Mouse (Mus musculus): Measurements from ENCODE around the gene Zfp30. TPM values are rescaled to one million over a fixed set of nuclear protein-coding genes. Genes with fewer than 3 reads are reported as not detected.

Zfp30 gene
- total and polyA plus RNA-seq, 3 experiments, result 1.4 to 2.7 TPM; not detected in 1

- Histone ChIP-seq H3K79me2 (ENCODE audit: control insufficient read depth, insufficient read depth, low read length, poor library complexity) (0 out of 2 replicates have a peak, but pooled peaks cover 2% of the 10 kb centered on the region), H3K27me3 (ENCODE audit: control insufficient read depth in 1 of 2, insufficient read depth in 2 of 2, low read length in 2 of 2) (no peaks in the 10 kb centered on the region), H3K36me3 (ENCODE audit: control insufficient read depth in 1 of 2, insufficient read depth in 2 of 2, low read length in 2 of 2) (peaks cover 0 to 8% of the 10 kb centered on the region in 2 experiments; a peak in 2 of 4 replicates), H3K27ac (ENCODE audit: control insufficient read depth, low read depth, low read length) (peak overlapping the region; percentile 59), H3K4me1 (ENCODE audit: control insufficient read depth in 1 of 2, insufficient read depth in 2 of 2, low read length in 2 of 2) (peaks cover 6% of the 10 kb centered on the region in 2 experiments), H3K4me3 (ENCODE audit: control insufficient read depth in 1 of 2, insufficient read depth in 1 of 2, low read depth in 2 of 2, low read length in 2 of 2) (peak overlapping the region; percentile 88 to 91), H3K9ac (ENCODE audit: control insufficient read depth, low read depth, low read length, poor library complexity, severe bottlenecking) (peak overlapping the region; percentile 66), H3K9me3 (replicated peaks; ENCODE audit: insufficient read depth, low read length) (no peaks in the 10 kb centered on the region)
- DNase-seq (ENCODE audit: low read depth, low spot score), result peak; percentile 54
- TF ChIP-seq CHD2 (IDR thresholded peaks at IDR 0.05; ENCODE audit: low read length), result no peak
- TF ChIP-seq MAZ (IDR thresholded peaks at IDR 0.05; ENCODE audit: low read depth, low read length), result peak; percentile 45; the same call in 1 of the 2 replicates
- peak; percentile 78 for TF ChIP-seq ZNF384 (IDR thresholded peaks at IDR 0.05; ENCODE audit: low read depth, low read length)
- TF ChIP-seq ZKSCAN1 (IDR thresholded peaks at IDR 0.05; ENCODE audit: low read depth, low read length), result no peak
- 0 out of 2 replicates have a peak, but pooled peaks have one; percentile 29 for TF ChIP-seq GATA1 (IDR thresholded peaks at IDR 0.05; ENCODE audit: low read depth, low read length)
- 0 out of 2 replicates have a peak, but pooled peaks have one; percentile 26 for TF ChIP-seq MAX (IDR thresholded peaks at IDR 0.05; ENCODE audit: low read length)
- TF ChIP-seq UBTF (IDR thresholded peaks at IDR 0.05; ENCODE audit: borderline replicate concordance, insufficient read depth, low read depth, low read length), result no peak
Observed at GRCm38 (mm10) chr7:29815061-29815784, 31.4 kb downstream of the Zfp30 start.

GRCm38 (mm10) chr7:29815910-29816429 is 32.2 kb downstream of the Zfp30 start, which contains the start of gene Zfp790:
Gene Zfp790 (plus strand): TSS chr7:29816114.
- Histone ChIP-seq H3K27me3 (ENCODE audit: control insufficient read depth in 1 of 2, insufficient read depth in 2 of 2, low read length in 2 of 2) (no peaks in the 10 kb centered on the region), H3K4me1 (ENCODE audit: control insufficient read depth in 1 of 2, insufficient read depth in 2 of 2, low read length in 2 of 2) (peaks cover 6% of the 10 kb centered on the region in 2 experiments), H3K9me3 (replicated peaks; ENCODE audit: insufficient read depth, low read length) (no peaks in the 10 kb centered on the region), H3K9ac (ENCODE audit: control insufficient read depth, low read depth, low read length, poor library complexity, severe bottlenecking) (peak within 1 kb of the TSS; percentile 78), H3K79me2 (ENCODE audit: control insufficient read depth, insufficient read depth, low read length, poor library complexity) (0 out of 2 replicates have a peak, but pooled peaks cover 2% of the 10 kb centered on the region), H3K4me3 (ENCODE audit: control insufficient read depth in 1 of 2, insufficient read depth in 1 of 2, low read depth in 2 of 2, low read length in 2 of 2) (peak within 1 kb of the TSS; percentile 88 to 91), H3K36me3 (ENCODE audit: control insufficient read depth in 1 of 2, insufficient read depth in 2 of 2, low read length in 2 of 2) (peaks cover 0 to 8% of the 10 kb centered on the region in 2 experiments; a peak in 2 of 4 replicates), H3K27ac (ENCODE audit: control insufficient read depth, low read depth, low read length) (peak within 1 kb of the TSS; percentile 85)
- DNase-seq (ENCODE audit: low read depth, low spot score), result peak; percentile 98
- TF ChIP-seq JUND (IDR thresholded peaks at IDR 0.05; ENCODE audit: low read depth, low read length), result no peak
- peak; percentile 51; the same call in 1 of the 2 replicates for TF ChIP-seq NRF1 (IDR thresholded peaks at IDR 0.05; ENCODE audit: insufficient read depth, low read depth, low read length, poor library complexity, severe bottlenecking)
- no peak for TF ChIP-seq CHD1 (IDR thresholded peaks at IDR 0.05; ENCODE audit: low read depth, low read length)
- no peak for TF ChIP-seq GABPA (IDR thresholded peaks at IDR 0.05; ENCODE audit: low read depth, low read length)
- no peak for TF ChIP-seq BHLHE40 (IDR thresholded peaks at IDR 0.05; ENCODE audit: borderline replicate concordance, low read depth, low read length)
- no peak for TF ChIP-seq POLR2AphosphoS2 (IDR thresholded peaks at IDR 0.05; ENCODE audit: low read length)
- no peak for TF ChIP-seq MAFK (IDR thresholded peaks at IDR 0.05; ENCODE audit: borderline replicate concordance, low read depth, low read length)
- TF ChIP-seq RCOR1 (IDR thresholded peaks at IDR 0.05; ENCODE audit: low read depth, low read length), result peak; percentile 35; the same call in 1 of the 2 replicates
- peak; percentile 59; the same call in 1 of the 2 replicates for TF ChIP-seq USF1 (IDR thresholded peaks at IDR 0.05; ENCODE audit: low read depth, low read length)
- TF ChIP-seq SMC3 (IDR thresholded peaks at IDR 0.05; ENCODE audit: low read depth, low read length), result no peak
- peak; percentile 95 for TF ChIP-seq SIN3A (IDR thresholded peaks at IDR 0.05; ENCODE audit: low read length)
- TF ChIP-seq GATA1 (IDR thresholded peaks at IDR 0.05; ENCODE audit: low read depth, low read length), result 0 out of 2 replicates have a peak, but pooled peaks have one; percentile 44
- no peak for TF ChIP-seq E2F4 (IDR thresholded peaks at IDR 0.05; ENCODE audit: borderline replicate concordance, low read depth, low read length)
- TF ChIP-seq MYC (IDR thresholded peaks at IDR 0.05; ENCODE audit: low read depth, low read length), result peak; percentile 95
- TF ChIP-seq ETS1 (IDR thresholded peaks at IDR 0.05; ENCODE audit: low read depth, low read length), result peak; percentile 49; the same call in 1 of the 2 replicates
- TF ChIP-seq USF2 (IDR thresholded peaks at IDR 0.05; ENCODE audit: borderline replicate concordance in 1 of 2, insufficient read depth in 1 of 2, low read depth in 1 of 2, low read length in 2 of 2), result no peak
- peak; percentile 46; the same call in 1 of the 2 replicates for TF ChIP-seq TCF12 (IDR thresholded peaks at IDR 0.05; ENCODE audit: low read depth, low read length)
- peak; percentile 63 to 82 for TF ChIP-seq POLR2A (IDR thresholded peaks at IDR 0.05; ENCODE audit: control insufficient read depth in 1 of 2, insufficient read depth in 1 of 2, low read depth in 1 of 2, low read length in 2 of 2, poor library complexity in 1 of 2)
- peak; percentile 10 for TF ChIP-seq TBP (IDR thresholded peaks at IDR 0.05; ENCODE audit: low read depth, low read length)
- TF ChIP-seq MAX (IDR thresholded peaks at IDR 0.05; ENCODE audit: low read length), result peak; percentile 74
- peak; percentile 90 for TF ChIP-seq MXI1 (IDR thresholded peaks at IDR 0.05; ENCODE audit: low read depth, low read length)
- peak; percentile 76 for TF ChIP-seq ZMIZ1 (IDR thresholded peaks at IDR 0.05; ENCODE audit: low read depth, low read length)
- TF ChIP-seq HCFC1 (IDR thresholded peaks at IDR 0.05; ENCODE audit: low read depth, low read length), result peak; percentile 98
